Mouse (Mus musculus): ENCODE measurements around the gene Lipk. TPM values are rescaled to one million over a fixed set of nuclear protein-coding genes. Genes with fewer than 3 reads are reported as not detected.

The Lipk gene
- polyA plus RNA-seq, 1 experiment from 2014 or later = not detected

Small RNA genes lying within 50 kb of the gene (microRNA-seq; reads per million reads assigned to microRNA genes)
- gene Gm23334 = not detected

Other genes starting within 250 kb of the Lipk start
- 15.9 and 18.5 TPM in 2 replicates for gene Lipo3, start 246.3 kb upstream of the Lipk start, polyA plus RNA-seq (2014; fragmentation: Nextera tagmentation; extraction: Ambion mirVana)
- gene Lipo1, start 220.8 kb upstream of the Lipk start, polyA plus RNA-seq (2014; fragmentation: Nextera tagmentation; extraction: Ambion mirVana) = not detected in 2 replicates
- gene Lipf, start 47.1 kb upstream of the Lipk start, polyA plus RNA-seq (2014; fragmentation: Nextera tagmentation; extraction: Ambion mirVana) = not detected in 2 replicates
- gene Lipn, start 59.1 kb downstream of the Lipk start, polyA plus RNA-seq (2014; fragmentation: Nextera tagmentation; extraction: Ambion mirVana) = not detected in 2 replicates
- gene Lipm, start 92.6 kb downstream of the Lipk start, polyA plus RNA-seq (2014; fragmentation: Nextera tagmentation; extraction: Ambion mirVana) = not detected in 2 replicates
- gene Ankrd22, start 157.8 kb downstream of the Lipk start, polyA plus RNA-seq (2014; fragmentation: Nextera tagmentation; extraction: Ambion mirVana) = not detected in 2 replicates
- 1.6 and 1.9 TPM in 2 replicates for gene Stambpl1, start 183.9 kb downstream of the Lipk start, polyA plus RNA-seq (2014; fragmentation: Nextera tagmentation; extraction: Ambion mirVana)
- gene Acta2, start 247.3 kb downstream of the Lipk start, polyA plus RNA-seq (2014; fragmentation: Nextera tagmentation; extraction: Ambion mirVana) = 31.5 and 34.9 TPM in 2 replicates